Mouse (Mus musculus) lung, postnatal 0 days (tissue): ENCODE results near the gene Clic6. TPM values are rescaled to one million over a fixed set of nuclear protein-coding genes. Genes with fewer than 3 reads are reported as not detected.

ENCODE experiments used
- ATAC-seq: fragments of 200-750 bp; cut with Nextera tagmentation; 2 replicates; pipeline ENCODE4 v1.8.0; 2017; ENCODE audit warnings: moderate library complexity
- DNase-seq: peaks from one replicate; pipeline ENCODE4 v3.0.0-alpha.2; 2016; ENCODE audit warnings: low spot score
- H3K27ac ChIP-seq: fragments of 300-500 bp; sonication (generic); 2 replicates; pipeline ENCODE4 v1.5.1; 2014; ENCODE audit warnings: antibody characterized with exemption, mild to moderate bottlenecking, low read length, mixed read lengths
- H3K27me3 ChIP-seq: fragments of 300-500 bp; sonication (generic); replicated peaks from 2 replicates; pipeline ENCODE4 v1.6.1; 2014; ENCODE audit warnings: low read length, mixed read lengths; ENCODE audit not compliant: insufficient read depth
- H3K36me3 ChIP-seq: fragments of 300-500 bp; sonication (generic); 2 replicates; pipeline ENCODE4 v1.6.1; 2014; ENCODE audit warnings: low read length, mixed read lengths; ENCODE audit not compliant: insufficient read depth
- H3K4me1 ChIP-seq: fragments of 300-500 bp; sonication (generic); 2 replicates; pipeline ENCODE4 v1.6.1; 2014; ENCODE audit warnings: antibody characterized with exemption, low read depth, low read length, mixed read lengths; ENCODE audit not compliant: insufficient read depth
- H3K4me2 ChIP-seq: fragments of 300-500 bp; sonication (generic); replicated peaks from 2 replicates; pipeline ENCODE4 v1.6.1; 2014; ENCODE audit warnings: low read depth, mild to moderate bottlenecking, low read length, moderate library complexity, mixed read lengths
- H3K4me3 ChIP-seq: fragments of 300-500 bp; sonication (generic); 2 replicates; pipeline ENCODE4 v1.5.1; 2014; ENCODE audit warnings: low read depth, low read length
- H3K9ac ChIP-seq: fragments of 300-500 bp; sonication (generic); replicated peaks from 2 replicates; pipeline ENCODE4 v1.6.1; 2014; ENCODE audit warnings: low read depth, mild to moderate bottlenecking
- H3K9me3 ChIP-seq: fragments of 300-500 bp; sonication (generic); 2 replicates; pipeline ENCODE4 v1.6.1; 2016; ENCODE audit warnings: low read length, mixed read lengths
- CTCF ChIP-seq: IDR thresholded peaks from 2 replicates; pipeline ENCODE4 v1.5.1; 2016; ENCODE audit warnings: antibody characterized with exemption, mild to moderate bottlenecking
- EP300 ChIP-seq: IDR thresholded peaks from 2 replicates; pipeline ENCODE4 v1.6.1; 2016; ENCODE audit warnings: antibody characterized with exemption, mild to moderate bottlenecking, control low read depth
- WGBS: fragments of 180-500 bp; shearing (Covaris S2); extraction: QIAGEN DNeasy Blood & Tissue Kit; methylation state at CpG from one replicate; pipeline ENCODE4 v1.1.7; 2014; 5-methylcytosine and 5-hydroxymethylcytosine counted together
- polyA plus RNA-seq: library from polyadenylated mRNA; unstranded; fragments of >200 nt; fragmentation: Nextera tagmentation; extraction: Ambion mirVana; gene quantifications from 2 replicates; pipeline ENCODE4 v1.2.1, GENCODE M21; 2015

The Clic6 gene
- polyA plus RNA-seq, 1 experiment from 2014 or later: 14.5 TPM

DNA sequence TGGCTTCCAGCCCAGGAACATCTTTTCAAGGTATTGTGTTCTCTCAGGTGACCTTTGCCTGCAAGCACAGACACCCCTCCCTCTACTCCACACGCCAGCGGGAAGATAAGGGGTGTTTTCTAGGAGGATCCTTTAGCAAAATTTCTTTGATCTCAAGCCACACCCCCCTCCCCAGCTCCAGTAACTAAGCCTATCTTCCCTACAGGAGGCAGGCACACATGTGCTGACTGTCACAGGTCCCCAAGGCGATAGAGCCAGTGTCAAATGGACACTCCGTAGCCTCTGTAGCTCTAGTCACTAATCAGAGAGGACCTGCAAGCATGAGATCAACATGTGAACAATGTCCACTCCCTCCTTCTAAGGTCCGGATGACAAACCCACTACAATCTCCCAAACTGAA lies 80.6 kb downstream of the Clic6 start:
- Histone ChIP-seq H3K9ac (no peak overlapping the region), H3K4me1 (no peaks in the 10 kb centered on the region), H3K4me3 (no peak overlapping the region), H3K9me3 (no peaks in the 10 kb centered on the region), H3K36me3 (no peaks in the 10 kb centered on the region), H3K27me3 (no peaks in the 10 kb centered on the region), H3K4me2 (no peak overlapping the region), H3K27ac (no peak overlapping the region)
- ATAC-seq: no peak
- DNase-seq: peak; percentile 11
- 16% methylated on average over 5 of the region's 5 CpGs for WGBS
- TF ChIP-seq EP300 (no peak), CTCF (no peak)

DNA sequence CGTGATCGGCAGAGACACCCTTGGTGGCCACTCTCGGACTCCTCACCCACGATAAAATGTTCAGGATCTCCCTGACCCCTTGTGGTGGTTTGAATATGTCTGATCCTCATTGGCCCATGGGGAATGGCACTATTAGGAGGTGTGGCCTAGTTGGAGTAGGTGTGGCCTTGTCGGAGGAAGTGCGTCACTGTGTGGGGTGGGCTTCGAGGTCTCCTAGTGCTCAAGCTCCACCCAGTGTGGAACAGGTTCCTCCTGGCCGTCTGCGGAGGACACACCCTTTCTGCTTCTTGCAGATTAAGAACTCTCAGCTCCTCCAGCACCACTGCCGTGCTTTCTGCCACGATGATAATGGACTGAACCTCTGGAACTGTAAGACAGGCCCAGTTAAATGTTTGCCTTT lies 85.7 kb downstream of the Clic6 start:
- no peak overlapping the region for H3K4me2 ChIP-seq
- TF ChIP-seq EP300 (no peak), CTCF (0 out of 2 replicates have a peak, but pooled peaks have one; percentile 15)
- ATAC-seq: no peak; the same call in 1 of the 2 replicates
- DNase-seq: peak; percentile 24
- no peak overlapping the region for H3K4me3 ChIP-seq
- H3K27ac ChIP-seq: no peak overlapping the region
- H3K4me1 ChIP-seq: no peaks in the 10 kb centered on the region
- no peaks in the 10 kb centered on the region for H3K36me3 ChIP-seq
- no peak overlapping the region for H3K9ac ChIP-seq
- 80% methylated on average over 11 of the region's 11 CpGs for WGBS
- H3K9me3 ChIP-seq: no peaks in the 10 kb centered on the region
- H3K27me3 ChIP-seq: no peaks in the 10 kb centered on the region

DNA sequence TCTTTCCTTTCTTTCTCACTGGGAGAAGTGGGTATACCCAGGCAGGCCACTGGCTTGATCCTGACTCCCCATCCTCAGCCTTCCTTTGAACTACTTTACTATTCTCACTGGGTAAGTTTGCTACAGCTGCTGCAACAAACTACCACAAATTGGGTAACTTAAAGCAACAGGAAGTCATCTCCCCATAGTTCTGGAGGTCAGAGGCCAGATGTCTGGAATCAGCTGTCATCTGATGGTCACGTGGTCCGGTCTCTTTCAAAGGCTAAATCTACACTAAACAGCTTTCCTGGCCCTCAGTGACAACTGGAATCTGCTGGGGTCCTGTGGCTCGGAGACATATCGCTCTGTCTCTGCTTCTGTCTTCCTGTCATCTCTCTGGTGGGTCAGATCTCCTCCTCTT lies 87.7 kb downstream of the Clic6 start:
- TF ChIP-seq CTCF: no peak
- no peak for TF ChIP-seq EP300
- no peaks in the 10 kb centered on the region for H3K4me1 ChIP-seq
- H3K9me3 ChIP-seq: no peaks in the 10 kb centered on the region
- H3K4me3 ChIP-seq: no peak overlapping the region
- H3K36me3 ChIP-seq: no peaks in the 10 kb centered on the region
- H3K9ac ChIP-seq: no peak overlapping the region
- H3K27ac ChIP-seq: peak overlapping the region; percentile 21; the same call in 1 of the 2 replicates
- peak; percentile 51 for DNase-seq
- no peak overlapping the region for H3K4me2 ChIP-seq
- peak; percentile 49 for ATAC-seq
- 41% methylated on average over 4 of the region's 4 CpGs for WGBS
- H3K27me3 ChIP-seq: no peaks in the 10 kb centered on the region

DNA sequence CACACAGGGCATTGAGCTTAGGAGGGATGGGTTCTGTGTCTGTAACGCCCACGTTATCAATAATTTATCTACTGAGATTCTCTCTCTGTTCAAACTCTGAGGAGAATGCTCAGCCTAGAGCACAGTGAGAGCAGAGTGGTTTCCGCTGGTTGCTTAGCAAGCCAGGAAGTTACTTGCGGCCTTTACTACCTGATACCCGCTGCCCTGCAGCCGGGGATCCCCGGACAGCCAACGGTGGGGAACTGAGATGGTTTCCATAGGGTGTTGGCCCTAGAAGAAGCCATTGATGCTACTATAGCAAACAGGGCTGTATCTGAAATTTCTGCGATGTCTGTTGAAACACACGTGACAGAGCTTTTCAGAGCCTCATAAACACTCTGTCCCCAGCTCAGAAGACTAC lies 90.3 kb downstream of the Clic6 start:
- TF ChIP-seq EP300 (no peak), CTCF (no peak)
- H3K4me3 ChIP-seq: no peak overlapping the region
- H3K9ac ChIP-seq: no peak overlapping the region
- no peaks in the 10 kb centered on the region for H3K9me3 ChIP-seq
- DNase-seq (no peak), ATAC-seq (no peak)
- H3K4me1 ChIP-seq: no peaks in the 10 kb centered on the region
- H3K36me3 ChIP-seq: no peaks in the 10 kb centered on the region
- WGBS: 68% methylated on average over 10 of the region's 10 CpGs
- H3K27ac ChIP-seq: no peak overlapping the region
- no peak overlapping the region for H3K4me2 ChIP-seq
- H3K27me3 ChIP-seq: no peaks in the 10 kb centered on the region

GRCm38 (mm10) chr16:92577381-92577780 lies 91.8 kb downstream of the Clic6 start:
- no peaks in the 10 kb centered on the region for H3K9me3 ChIP-seq
- no peak overlapping the region for H3K9ac ChIP-seq
- TF ChIP-seq CTCF (no peak), EP300 (no peak)
- WGBS: 51% methylated on average over 9 of the region's 9 CpGs
- ATAC-seq (peak; percentile 40; the same call in 1 of the 2 replicates), DNase-seq (no peak)
- H3K4me3 ChIP-seq: no peak overlapping the region
- no peaks in the 10 kb centered on the region for H3K27me3 ChIP-seq
- no peaks in the 10 kb centered on the region for H3K36me3 ChIP-seq
- no peak overlapping the region for H3K27ac ChIP-seq
- H3K4me1 ChIP-seq: no peaks in the 10 kb centered on the region; the same call in 1 of the 2 replicates
- H3K4me2 ChIP-seq: no peak overlapping the region

GRCm38 (mm10) chr16:92578915-92579653 lies 93.5 kb downstream of the Clic6 start:
- no peaks in the 10 kb centered on the region for H3K36me3 ChIP-seq
- H3K4me2 ChIP-seq: no peak overlapping the region
- no peaks in the 10 kb centered on the region; the same call in 1 of the 2 replicates for H3K4me1 ChIP-seq
- H3K9ac ChIP-seq: no peak overlapping the region
- 55% methylated on average over 7 of the region's 7 CpGs for WGBS
- H3K4me3 ChIP-seq: no peak overlapping the region
- no peak for TF ChIP-seq EP300
- no peak for TF ChIP-seq CTCF
- no peaks in the 10 kb centered on the region for H3K9me3 ChIP-seq
- H3K27me3 ChIP-seq: no peaks in the 10 kb centered on the region
- DNase-seq: no peak
- ATAC-seq: peak; percentile 40
- no peak overlapping the region for H3K27ac ChIP-seq
